Mouse (Mus musculus) right cerebral cortex, postnatal 25 days (tissue): ENCODE results near the gene Tmprss3.

Experiments
- DNase-seq: peaks from one replicate; pipeline ENCODE4 v3.0.0; 2022

Tmprss3 gene

GRCm38 (mm10) chr17:31134913-31135312 is 63.9 kb downstream of the Tmprss3 start:
- DNase-seq: no peak

- no peak for DNase-seq
Observed at GRCm38 (mm10) chr17:31133776-31134175, 65.0 kb downstream of the Tmprss3 start.

- DNase-seq: peak; percentile 53
Observed at GRCm38 (mm10) chr17:31131269-31131821, 67.4 kb downstream of the Tmprss3 start.

- no peak for DNase-seq
Observed at GRCm38 (mm10) chr17:31129452-31129851, 69.3 kb downstream of the Tmprss3 start, which contains the start of gene Tff3. Tff3 (minus strand) TSS chr17:31129646.
